Mouse (Mus musculus) ES-Bruce4 (cell line): ENCODE data around the gene Gfap.

Experiments
- EP300 ChIP-seq: IDR thresholded peaks from 2 replicates; pipeline ENCODE4 v1.6.1; 2011; ENCODE audit warnings: low read depth, low read length; ENCODE audit not compliant: insufficient read depth
- POLR2A ChIP-seq: IDR thresholded peaks from one replicate; pipeline ENCODE4 v1.8.1; 2011; ENCODE audit warnings: low read length; ENCODE audit not compliant: insufficient read depth

- no peak for TF ChIP-seq EP300
- TF ChIP-seq POLR2A: no peak
Observed at GRCm38 (mm10) chr11:102894716-102895115, 6.0 kb downstream of the Gfap start.
